Mouse (Mus musculus) erythroblast, adult 5-6 weeks (primary cell): Measurements from ENCODE around the gene Glycam1. TPM values are rescaled to one million over a fixed set of nuclear protein-coding genes. Genes with fewer than 3 reads are reported as not detected.

Experiments
- ATAC-seq: replicated peaks from 2 replicates; pipeline ENCODE4 v1.8.0; 2016; ENCODE audit warnings: moderate number of reproducible peaks, mild to moderate bottlenecking, moderate TSS enrichment, inconsistent platforms; ENCODE audit not compliant: poor library complexity, low FRiP score, severe bottlenecking
- total RNA-seq, 2 experiments: library from RNA; stranded (forward) in 1 of 2; stranded (reverse) in 1 of 2; fragments of 150-400 nt in 1 of 2; fragments of 200-764, 138-1000 nt in 1 of 2; gene quantifications; 2 replicates each; pipeline versions ENCODE4 v1.2.3 to v1.2.4; 2015 to 2017; ENCODE audit warnings: low replicate concordance in 2 of 2

Glycam1 gene
- total RNA-seq, 2 experiments from 2014 or later, result not detected

DNA sequence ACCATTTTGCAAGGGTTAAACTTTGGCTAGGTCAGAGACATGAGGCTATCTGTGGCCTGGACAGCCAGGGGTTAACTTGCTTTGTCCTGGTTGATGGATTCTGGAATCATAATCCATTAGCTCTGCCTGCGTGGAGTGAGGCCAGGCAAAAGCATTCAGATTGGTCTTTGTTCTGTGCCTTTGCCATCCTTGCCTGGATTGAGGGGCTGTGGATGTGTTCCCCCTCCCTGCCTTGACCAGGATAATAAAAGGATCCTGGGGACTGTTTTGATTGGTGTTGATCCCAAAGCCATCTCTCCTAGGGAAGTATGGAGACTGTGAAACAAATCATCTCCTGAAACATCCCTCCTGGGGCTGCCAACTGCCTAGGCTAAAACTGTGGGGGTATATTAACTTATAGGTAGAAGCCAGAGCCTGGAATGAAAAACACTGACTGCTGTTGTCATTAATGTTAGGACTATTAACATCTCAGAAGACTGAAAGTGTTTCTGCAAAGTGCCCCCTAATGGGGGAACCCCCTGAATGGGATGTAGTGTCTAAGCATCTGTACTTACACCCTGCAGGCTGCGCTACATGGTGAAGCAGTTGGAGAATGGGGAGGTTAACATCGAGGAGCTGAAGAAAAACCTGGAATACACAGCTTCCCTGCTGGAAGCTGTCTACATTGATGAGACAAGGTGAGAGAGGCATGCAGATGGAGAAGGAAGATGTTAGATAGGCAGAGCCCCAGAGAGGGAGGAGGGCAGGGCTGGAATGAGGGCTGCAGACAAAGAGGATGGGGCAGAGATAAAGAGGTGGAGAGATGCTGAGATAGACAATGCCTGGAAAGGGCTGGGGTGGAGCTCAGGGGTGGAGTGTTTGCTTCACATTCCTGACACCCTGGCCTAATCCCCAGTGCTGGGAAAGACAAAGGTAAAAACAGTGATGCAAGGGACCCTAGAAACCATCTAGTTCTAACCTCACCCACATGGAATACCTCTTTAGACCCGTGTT lies 45.2 kb downstream of the Glycam1 start:
- no peak for ATAC-seq

DNA sequence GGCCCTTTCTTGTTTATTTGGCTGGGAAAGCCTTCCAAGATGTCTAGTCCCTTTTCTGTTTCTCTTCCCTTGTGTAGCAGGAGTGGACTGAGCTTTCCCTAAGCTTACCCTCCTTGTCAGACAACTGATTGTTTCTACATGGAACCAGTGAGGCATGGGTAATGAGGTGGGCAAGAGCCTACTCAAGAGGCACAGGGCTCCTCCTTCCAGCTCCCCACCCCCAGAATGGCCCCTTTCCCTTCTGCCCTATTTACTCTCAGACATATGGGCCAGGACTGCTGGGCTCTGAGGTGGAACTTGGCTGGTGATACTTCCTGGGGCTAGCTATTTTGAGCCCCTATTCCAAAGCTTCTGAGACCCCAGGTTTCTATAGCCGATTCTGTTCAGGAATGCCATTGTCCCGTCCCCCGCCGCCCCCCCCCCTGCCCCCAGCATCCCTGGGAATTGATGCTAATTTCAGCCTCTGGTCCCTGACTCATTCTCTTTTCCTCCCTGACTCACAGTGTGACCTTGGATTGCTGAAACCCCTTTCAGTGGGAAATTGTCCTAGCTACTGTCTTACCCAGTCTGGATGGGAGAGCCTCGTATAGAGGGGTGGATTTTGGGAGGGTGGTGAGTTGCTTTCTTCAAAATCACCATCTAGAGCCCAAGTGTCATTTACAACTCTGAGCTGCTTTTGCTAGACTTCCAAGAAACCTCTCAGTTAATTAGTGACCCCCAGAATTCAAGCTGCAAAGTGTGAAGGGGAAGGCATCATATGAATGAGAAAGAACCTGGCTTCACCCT lies 46.1 kb downstream of the Glycam1 start:
- ATAC-seq, result no peak

DNA sequence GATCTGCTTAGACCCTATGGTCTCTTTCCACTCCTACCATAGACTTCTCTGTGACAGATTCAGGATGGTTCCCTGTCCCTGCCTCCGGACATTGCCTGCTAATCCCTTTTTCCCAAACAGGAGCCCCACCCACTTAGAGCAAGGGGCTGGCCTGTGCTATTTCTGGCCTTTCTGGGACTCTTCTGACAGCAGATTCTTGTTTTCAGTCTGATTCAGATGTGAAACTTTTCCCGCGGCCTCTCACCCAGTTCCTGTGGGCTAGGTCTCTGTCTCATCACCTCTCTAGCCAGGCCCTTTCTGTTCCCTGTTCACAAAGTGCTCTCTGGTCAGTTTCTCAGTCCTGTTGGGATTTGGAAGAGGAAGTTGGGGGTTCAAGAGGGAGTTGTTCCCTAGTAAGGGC lies 50.0 kb downstream of the Glycam1 start:
- no peak for ATAC-seq

DNA sequence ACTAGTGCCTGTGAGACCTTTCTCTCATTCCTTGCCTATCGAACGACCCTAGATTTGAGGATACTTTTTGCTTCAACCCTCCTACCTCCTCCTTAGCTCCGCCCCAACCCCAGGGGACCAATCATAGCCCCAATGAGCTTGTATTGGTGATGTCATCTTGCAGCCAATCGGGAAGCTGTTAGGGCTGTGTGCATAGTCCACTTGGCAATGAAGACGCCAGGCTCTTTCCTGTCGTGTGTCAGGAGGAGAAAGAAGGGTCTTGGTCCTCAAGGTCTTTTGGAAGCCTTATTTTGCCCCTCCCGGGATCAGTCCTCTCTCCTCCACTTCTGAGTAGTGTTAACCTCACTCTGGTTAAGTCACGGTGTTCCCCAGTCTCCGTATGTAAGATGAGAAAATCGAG lies 50.8 kb downstream of the Glycam1 start:
- ATAC-seq, result no peak

DNA sequence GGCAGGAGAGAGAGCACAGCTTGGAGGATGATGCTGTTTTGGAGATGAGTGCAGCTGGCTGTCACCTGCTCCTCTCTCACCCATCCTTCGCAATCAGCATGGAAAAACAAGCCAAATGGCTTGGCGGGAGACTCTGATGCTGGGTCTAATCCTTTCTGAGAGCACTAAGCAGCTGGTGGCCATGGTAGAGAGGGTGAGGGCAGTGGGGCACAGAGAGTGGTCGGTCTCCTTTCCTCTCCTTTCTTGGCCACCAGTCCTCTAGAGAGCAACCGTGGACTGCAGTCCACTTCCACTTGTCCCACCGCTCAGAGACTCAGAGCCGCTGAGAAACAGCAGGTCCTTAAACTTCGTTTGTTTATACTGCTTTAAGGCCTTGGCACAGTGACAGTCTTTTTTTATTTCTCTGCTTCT lies 51.3 kb downstream of the Glycam1 start:
- no peak for ATAC-seq

Other genes with a start within 250 kb of the Glycam1 start
- 2.9 and 5.6 TPM in 2 replicates for gene Zfp385a, start 225.0 kb downstream of the Glycam1 start, total RNA-seq (2015; ENCODE audit: low replicate concordance)
- 0.68 and 0.84 TPM in 2 replicates for gene Zfp385a, start 225.0 kb downstream of the Glycam1 start, total RNA-seq (2017; ENCODE audit: low replicate concordance)
- gene Itga5, start 198.3 kb downstream of the Glycam1 start, total RNA-seq (2015; ENCODE audit: low replicate concordance), result 2.5 and 7.9 TPM in 2 replicates
- 2.4 TPM in 2 replicates for gene Itga5, start 198.3 kb downstream of the Glycam1 start, total RNA-seq (2017; ENCODE audit: low replicate concordance)
- gene Gtsf1, start 134.6 kb downstream of the Glycam1 start, total RNA-seq (2015; ENCODE audit: low replicate concordance), result 10.4 TPM in 1 of 2 replicates, not detected in the other
- not detected in 2 replicates for gene Gtsf1, start 134.6 kb downstream of the Glycam1 start, total RNA-seq (2017; ENCODE audit: low replicate concordance)
- gene Gtsf2, start 116.6 kb downstream of the Glycam1 start, total RNA-seq (2015; ENCODE audit: low replicate concordance), result not detected in 2 replicates
- gene Gtsf2, start 116.6 kb downstream of the Glycam1 start, total RNA-seq (2017; ENCODE audit: low replicate concordance), result not detected in 2 replicates
- gene Nckap1l, start 111.3 kb downstream of the Glycam1 start, total RNA-seq (2015; ENCODE audit: low replicate concordance), result 21.5 and 35.4 TPM in 2 replicates
- gene Nckap1l, start 111.3 kb downstream of the Glycam1 start, total RNA-seq (2017; ENCODE audit: low replicate concordance), result 27.9 and 28.0 TPM in 2 replicates
- gene Pde1b, start 62.0 kb downstream of the Glycam1 start, total RNA-seq (2015; ENCODE audit: low replicate concordance), result 1.9 and 4.6 TPM in 2 replicates
- 1.5 and 2.0 TPM in 2 replicates for gene Pde1b, start 62.0 kb downstream of the Glycam1 start, total RNA-seq (2017; ENCODE audit: low replicate concordance)
- gene Ppp1r1a, start 27.1 kb downstream of the Glycam1 start, total RNA-seq (2015; ENCODE audit: low replicate concordance), result not detected in 2 replicates
- gene Ppp1r1a, start 27.1 kb downstream of the Glycam1 start, total RNA-seq (2017; ENCODE audit: low replicate concordance), result not detected in 2 replicates
- not detected in 2 replicates for gene Mucl1, start 190.4 kb upstream of the Glycam1 start, total RNA-seq (2015; ENCODE audit: low replicate concordance)
- not detected in 2 replicates for gene Mucl1, start 190.4 kb upstream of the Glycam1 start, total RNA-seq (2017; ENCODE audit: low replicate concordance)